Mouse (Mus musculus): ENCODE measurements around the gene Ncbp3.

GRCm38 (mm10) chr11:73078615-73079014 lies 31.0 kb downstream of the Ncbp3 start:
- TF ChIP-seq CTCF (IDR thresholded peaks at IDR 0.05; ENCODE audit: insufficient read depth, low read depth, low read length) (no peak), POLR2A (IDR thresholded peaks at IDR 0.05; ENCODE audit: insufficient read depth, low read depth, low read length) (no peak)
